Mouse (Mus musculus): ENCODE measurements at regions not wholly inside any gene's neighbourhood (a gene's known extent, or its start where the extent isn't known, plus 50 kb on each side); places are given as distances from the start of the nearest gene placed in this dataset.

DNA sequence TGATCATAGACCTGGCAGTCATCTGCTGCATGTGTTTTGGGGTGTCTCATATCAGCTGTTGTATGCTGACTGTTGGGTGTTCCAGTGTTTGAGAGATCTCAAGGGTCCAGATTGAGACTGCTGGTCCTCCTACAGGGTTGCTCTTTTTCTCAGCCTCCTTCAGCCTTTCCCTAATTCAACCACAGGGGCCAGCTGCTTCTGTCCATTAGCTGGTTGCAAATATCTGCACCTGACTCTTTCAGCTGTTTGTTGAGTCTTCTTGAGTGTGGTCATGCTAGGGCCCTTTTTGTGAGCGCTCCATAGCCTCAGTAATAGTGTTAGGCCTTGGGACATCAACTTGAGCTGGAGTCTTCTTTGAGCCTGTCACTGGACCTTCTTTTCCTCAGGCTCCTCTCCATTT lies 257.8 kb downstream of the Btg1 start:
- H3K4me1 ChIP-seq (ENCODE audit: control insufficient read depth, insufficient read depth, low read length): peaks cover 3% of the 10 kb centered on the region
- H3K4me3 ChIP-seq (replicated peaks; ENCODE audit: extremely low read depth, low read depth, low read length): no peak overlapping the region
- WGBS: 100% methylated on average over 1 of the region's 1 CpGs
- DNase-seq: no peak
- no peak for TF ChIP-seq POLR2A (IDR thresholded peaks at IDR 0.05; ENCODE audit: borderline replicate concordance, extremely low read depth, low read depth, low read length)
- TF ChIP-seq CTCF (IDR thresholded peaks at IDR 0.05; ENCODE audit: insufficient read depth, low read length): no peak

- no peak for DNase-seq
- 36% methylated on average over 3 of the region's 3 CpGs for WGBS
- TF ChIP-seq CTCF (IDR thresholded peaks at IDR 0.05; ENCODE audit: insufficient read depth, low read length) (no peak), POLR2A (IDR thresholded peaks at IDR 0.05; ENCODE audit: borderline replicate concordance, extremely low read depth, low read depth, low read length) (no peak)
- Histone ChIP-seq H3K4me3 (replicated peaks; ENCODE audit: extremely low read depth, low read depth, low read length) (no peak overlapping the region), H3K4me1 (ENCODE audit: control insufficient read depth, insufficient read depth, low read length) (peaks cover 3% of the 10 kb centered on the region)
Measured at GRCm38 (mm10) chr10:96875676-96876075, 258.9 kb downstream of the Btg1 start.

GRCm38 (mm10) chr10:96879425-96879824 lies 262.6 kb downstream of the Btg1 start:
- no peak overlapping the region for H3K4me3 ChIP-seq (replicated peaks; ENCODE audit: extremely low read depth, low read depth, low read length)
- 92% methylated on average over 2 of the region's 2 CpGs for WGBS
- no peak for TF ChIP-seq POLR2A (IDR thresholded peaks at IDR 0.05; ENCODE audit: borderline replicate concordance, extremely low read depth, low read depth, low read length)
- no peak for TF ChIP-seq CTCF (IDR thresholded peaks at IDR 0.05; ENCODE audit: insufficient read depth, low read length)
- peaks cover 3% of the 10 kb centered on the region for H3K4me1 ChIP-seq (ENCODE audit: control insufficient read depth, insufficient read depth, low read length)
- DNase-seq: no peak

DNA sequence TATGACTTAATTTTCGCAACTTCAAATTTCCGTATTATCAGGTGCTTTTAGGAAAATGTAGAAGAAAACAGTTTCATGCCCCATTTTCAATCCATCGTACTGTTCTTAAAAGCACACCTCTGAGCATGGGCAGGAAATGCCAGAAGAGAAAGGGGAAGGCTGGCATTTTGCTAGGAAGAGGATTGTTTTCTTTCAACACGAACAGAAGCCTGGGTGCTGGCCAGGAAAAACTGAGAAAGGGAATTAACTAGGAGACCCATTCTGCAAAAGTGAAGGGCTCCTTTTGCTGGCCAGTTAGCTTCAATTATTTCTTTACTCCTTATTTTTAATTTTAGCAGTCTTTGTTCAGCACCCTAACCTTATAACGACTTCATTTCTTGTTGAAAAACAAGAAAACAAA lies 264.0 kb downstream of the Btg1 start:
- H3K4me1 ChIP-seq (ENCODE audit: control insufficient read depth, insufficient read depth, low read length): peaks cover 3% of the 10 kb centered on the region
- TF ChIP-seq CTCF (IDR thresholded peaks at IDR 0.05; ENCODE audit: insufficient read depth, low read length) (no peak), POLR2A (IDR thresholded peaks at IDR 0.05; ENCODE audit: borderline replicate concordance, extremely low read depth, low read depth, low read length) (no peak)
- WGBS: 60% methylated on average over 5 of the region's 5 CpGs

GRCm38 (mm10) chr10:96881212-96881611 lies 264.4 kb downstream of the Btg1 start:
- WGBS: 81% methylated on average over 5 of the region's 5 CpGs
- TF ChIP-seq CTCF (IDR thresholded peaks at IDR 0.05; ENCODE audit: insufficient read depth, low read length) (no peak), POLR2A (IDR thresholded peaks at IDR 0.05; ENCODE audit: borderline replicate concordance, extremely low read depth, low read depth, low read length) (no peak)
- DNase-seq: no peak
- Histone ChIP-seq H3K4me1 (ENCODE audit: control insufficient read depth, insufficient read depth, low read length) (peaks cover 1% of the 10 kb centered on the region), H3K4me3 (replicated peaks; ENCODE audit: extremely low read depth, low read depth, low read length) (no peak overlapping the region)

More for the DNA sequence above, 264.0 kb downstream of the Btg1 start:
- no peak for DNase-seq
- H3K4me3 ChIP-seq (replicated peaks; ENCODE audit: extremely low read depth, low read depth, low read length): no peak overlapping the region

- TF ChIP-seq POLR2A (IDR thresholded peaks at IDR 0.05; ENCODE audit: borderline replicate concordance, extremely low read depth, low read depth, low read length) (no peak), CTCF (IDR thresholded peaks at IDR 0.05; ENCODE audit: insufficient read depth, low read length) (no peak)
- H3K4me3 ChIP-seq (replicated peaks; ENCODE audit: extremely low read depth, low read depth, low read length): no peak overlapping the region
- DNase-seq: no peak
- 90% methylated on average over 2 of the region's 2 CpGs for WGBS
- H3K4me1 ChIP-seq (ENCODE audit: control insufficient read depth, insufficient read depth, low read length): no peaks in the 10 kb centered on the region
Measured at GRCm38 (mm10) chr10:96881660-96882059, 264.9 kb downstream of the Btg1 start.

- H3K4me1 ChIP-seq (ENCODE audit: control insufficient read depth, insufficient read depth, low read length): no peaks in the 10 kb centered on the region
- DNase-seq: no peak
- no peak for TF ChIP-seq POLR2A (IDR thresholded peaks at IDR 0.05; ENCODE audit: borderline replicate concordance, extremely low read depth, low read depth, low read length)
- no peak for TF ChIP-seq CTCF (IDR thresholded peaks at IDR 0.05; ENCODE audit: insufficient read depth, low read length)
- WGBS: 29% methylated on average over 1 of the region's 1 CpGs
- H3K4me3 ChIP-seq (replicated peaks; ENCODE audit: extremely low read depth, low read depth, low read length): no peak overlapping the region
Measured at GRCm38 (mm10) chr10:96901150-96901549, 284.3 kb downstream of the Btg1 start.

GRCm38 (mm10) chr10:96905098-96905809 lies 288.4 kb downstream of the Btg1 start:
- WGBS: 80% methylated on average over 4 of the region's 4 CpGs
- no peak for TF ChIP-seq POLR2A (IDR thresholded peaks at IDR 0.05; ENCODE audit: borderline replicate concordance, extremely low read depth, low read depth, low read length)
- TF ChIP-seq CTCF (IDR thresholded peaks at IDR 0.05; ENCODE audit: insufficient read depth, low read length): no peak
- Histone ChIP-seq H3K4me1 (ENCODE audit: control insufficient read depth, insufficient read depth, low read length) (no peaks in the 10 kb centered on the region), H3K4me3 (replicated peaks; ENCODE audit: extremely low read depth, low read depth, low read length) (no peak overlapping the region)
- no peak for DNase-seq

DNA sequence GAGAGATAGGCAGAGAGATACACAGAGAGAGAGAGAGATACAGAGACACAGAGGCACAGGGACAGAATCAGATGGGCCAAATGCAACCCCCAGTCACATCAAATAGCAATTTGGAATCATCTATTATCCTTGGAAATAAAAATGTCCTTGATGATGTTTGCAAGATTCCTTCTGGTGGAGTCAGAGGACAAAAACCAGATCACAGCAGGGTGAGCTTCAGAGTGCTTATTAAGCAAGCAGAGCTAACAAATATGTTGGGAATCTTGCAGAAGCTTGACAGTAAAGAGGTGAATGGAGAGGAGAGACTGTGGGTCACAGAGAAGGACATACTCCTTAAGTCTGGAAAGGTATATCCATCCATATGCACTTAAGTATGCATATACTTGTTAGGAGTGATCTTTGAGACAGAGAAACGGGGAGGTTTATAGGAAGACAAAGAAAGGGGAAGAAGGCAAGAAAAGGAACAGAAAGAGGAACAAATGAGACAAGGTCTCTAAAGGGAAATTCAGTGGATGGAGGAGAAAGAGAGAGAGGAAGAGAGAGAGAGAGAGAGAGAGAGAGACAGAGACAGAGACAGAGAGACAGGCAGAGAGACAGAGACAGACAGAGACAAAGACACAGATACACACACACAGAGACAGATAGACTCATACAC lies 293.0 kb downstream of the Btg1 start:
- no peak for TF ChIP-seq CTCF (IDR thresholded peaks at IDR 0.05; ENCODE audit: insufficient read depth, low read length)
- TF ChIP-seq POLR2A (IDR thresholded peaks at IDR 0.05; ENCODE audit: borderline replicate concordance, extremely low read depth, low read depth, low read length): no peak
- 70% methylated on average over 1 of the region's 1 CpGs for WGBS
- no peak overlapping the region for H3K4me3 ChIP-seq (replicated peaks; ENCODE audit: extremely low read depth, low read depth, low read length)
- H3K4me1 ChIP-seq (ENCODE audit: control insufficient read depth, insufficient read depth, low read length): no peaks in the 10 kb centered on the region
- no peak for DNase-seq

GRCm38 (mm10) chr10:96921181-96921580 lies 304.4 kb downstream of the Btg1 start:
- H3K4me1 ChIP-seq (ENCODE audit: control insufficient read depth, insufficient read depth, low read length): no peaks in the 10 kb centered on the region
- TF ChIP-seq CTCF (IDR thresholded peaks at IDR 0.05; ENCODE audit: insufficient read depth, low read length) (no peak), POLR2A (IDR thresholded peaks at IDR 0.05; ENCODE audit: borderline replicate concordance, extremely low read depth, low read depth, low read length) (no peak)
- no peak for DNase-seq
- 72% methylated on average over 1 of the region's 1 CpGs for WGBS
- H3K4me3 ChIP-seq (replicated peaks; ENCODE audit: extremely low read depth, low read depth, low read length): no peak overlapping the region

Data from lung, adult 2 months (tissue).